Mouse (Mus musculus) heart, postnatal 4 days (tissue): Measurements from ENCODE around the gene Sergef. TPM values are rescaled to one million over a fixed set of nuclear protein-coding genes. Genes with fewer than 3 reads are reported as not detected.

ENCODE experiments used
- DNase-seq: peaks from one replicate; pipeline ENCODE4 v3.0.0; 2021
- total RNA-seq, 2 experiments: library from RNA; stranded (reverse); gene quantifications; 2 replicates each; pipeline ENCODE4 v1.2.3; 2021

Sergef gene
- total RNA-seq, 2 experiments from 2014 or later, result 10.6 to 11.3 TPM

DNA sequence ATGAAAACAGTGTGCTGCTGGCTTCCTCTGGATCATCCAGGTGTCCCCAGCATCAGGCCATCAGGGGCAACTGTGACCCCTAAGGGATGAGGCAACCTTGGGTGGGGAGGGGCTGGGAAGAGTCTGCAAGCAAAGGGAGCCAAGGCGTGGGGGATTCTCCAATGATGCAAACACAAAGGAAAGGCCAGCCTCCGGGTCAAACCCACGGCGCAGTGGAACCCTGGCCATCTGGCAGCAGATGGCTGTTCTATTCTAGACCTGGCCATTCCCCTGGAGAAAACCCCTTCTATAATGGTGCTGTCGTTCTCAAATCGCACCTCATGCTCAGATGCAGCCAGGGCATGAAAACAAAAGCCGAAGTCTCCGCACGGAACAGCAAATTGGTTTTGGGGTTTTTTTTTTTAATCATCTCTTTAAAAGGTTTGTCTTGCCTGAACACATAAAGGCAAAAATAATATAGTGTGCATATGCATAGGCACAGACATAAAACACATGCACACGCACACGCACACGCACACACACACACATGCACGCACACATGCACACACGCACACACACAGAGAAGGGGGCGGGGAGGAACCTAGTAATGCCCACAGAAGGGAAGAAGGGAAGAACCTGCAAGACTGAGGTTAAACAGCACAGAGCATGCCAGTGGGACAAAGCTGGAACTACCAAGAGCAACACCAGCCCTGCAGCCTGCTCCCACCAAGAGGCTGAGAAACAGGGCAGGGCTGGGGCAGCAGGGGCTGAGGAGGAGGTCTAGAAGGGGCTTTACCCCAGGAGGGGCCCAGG is 66.6 kb downstream of the Sergef start:
- DNase-seq, result no peak

GRCm38 (mm10) chr7:46569509-46569908 is 70.1 kb downstream of the Sergef start:
- peak; percentile 51 for DNase-seq

DNA sequence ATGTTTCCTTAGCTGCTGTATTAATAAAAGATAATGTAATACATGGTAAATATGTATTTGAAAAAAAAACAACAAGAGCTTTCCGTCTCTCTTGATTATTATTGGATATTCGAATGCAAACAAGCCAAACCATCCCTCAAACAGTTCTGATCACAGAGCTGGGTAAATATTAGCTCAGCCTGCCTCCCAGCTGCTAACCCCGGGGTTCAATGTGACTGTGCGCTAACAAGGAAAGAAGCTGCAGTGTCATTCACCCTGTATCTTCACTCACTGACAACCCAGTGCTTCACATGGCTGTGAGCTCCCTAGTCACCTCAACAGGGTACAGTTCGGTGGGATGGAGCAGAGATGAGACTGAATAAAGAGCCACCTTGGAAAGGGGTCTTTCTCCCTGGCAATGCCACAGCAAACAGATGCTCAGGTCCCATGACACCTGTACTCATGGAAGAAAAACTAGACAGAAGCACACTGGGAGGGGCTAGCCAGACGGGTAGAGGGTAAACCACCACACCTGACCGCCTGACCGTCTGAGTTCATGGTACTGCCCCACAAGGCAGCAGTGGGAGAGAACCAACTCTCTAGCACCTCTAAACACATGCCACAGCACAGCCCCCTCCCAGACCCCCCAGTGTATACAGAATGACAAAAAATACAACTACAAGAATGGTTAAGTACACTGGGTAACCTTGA is 73.1 kb downstream of the Sergef start:
- no peak for DNase-seq

DNA sequence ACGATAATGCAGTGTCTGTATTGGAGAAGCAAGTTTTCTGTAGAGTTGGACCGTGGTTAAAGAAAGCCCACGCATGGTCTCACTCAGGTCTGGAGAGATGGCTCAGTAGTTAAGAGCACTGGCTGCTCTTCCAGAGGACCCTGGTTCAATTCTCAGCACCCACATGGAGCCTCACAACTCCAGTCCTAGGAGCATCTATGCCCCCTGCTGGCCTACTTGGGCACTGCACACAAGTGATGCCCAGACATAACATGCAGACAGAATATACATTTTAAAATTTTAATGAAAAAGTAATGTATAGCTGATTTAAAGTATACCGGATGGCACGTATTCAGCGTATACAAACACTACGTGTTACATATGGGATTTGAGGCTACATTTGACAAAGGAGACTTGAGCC is 74.2 kb downstream of the Sergef start:
- no peak for DNase-seq

DNA sequence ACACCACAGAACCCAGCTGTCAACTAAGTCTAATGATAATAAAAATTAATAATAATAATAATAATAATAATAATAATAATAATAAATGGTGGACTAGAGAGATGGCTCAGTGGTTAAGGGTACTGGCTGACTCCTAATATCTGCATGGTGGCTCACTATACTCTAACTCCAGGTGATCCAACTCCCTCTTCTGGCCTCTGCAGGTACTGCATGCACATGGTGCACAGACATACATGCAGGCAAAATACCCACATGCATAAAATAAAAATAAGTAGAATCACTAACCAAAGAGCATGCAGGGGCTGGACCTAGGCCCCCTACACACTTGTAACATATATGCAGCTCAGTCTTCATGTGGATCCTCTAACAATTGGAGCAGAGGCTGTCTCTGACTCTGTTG is 75.8 kb downstream of the Sergef start:
- no peak for DNase-seq

GRCm38 (mm10) chr7:46560061-46560460 is 79.5 kb downstream of the Sergef start:
- no peak for DNase-seq

- peak; percentile 74 for DNase-seq
Observed at GRCm38 (mm10) chr7:46559643-46560042, 80.0 kb downstream of the Sergef start.

- no peak for DNase-seq
Observed at GRCm38 (mm10) chr7:46559006-46559405, 80.6 kb downstream of the Sergef start.

GRCm38 (mm10) chr7:46557996-46558395 is 81.6 kb downstream of the Sergef start:
- no peak for DNase-seq

GRCm38 (mm10) chr7:46557387-46557786 is 82.2 kb downstream of the Sergef start:
- no peak for DNase-seq

DNA sequence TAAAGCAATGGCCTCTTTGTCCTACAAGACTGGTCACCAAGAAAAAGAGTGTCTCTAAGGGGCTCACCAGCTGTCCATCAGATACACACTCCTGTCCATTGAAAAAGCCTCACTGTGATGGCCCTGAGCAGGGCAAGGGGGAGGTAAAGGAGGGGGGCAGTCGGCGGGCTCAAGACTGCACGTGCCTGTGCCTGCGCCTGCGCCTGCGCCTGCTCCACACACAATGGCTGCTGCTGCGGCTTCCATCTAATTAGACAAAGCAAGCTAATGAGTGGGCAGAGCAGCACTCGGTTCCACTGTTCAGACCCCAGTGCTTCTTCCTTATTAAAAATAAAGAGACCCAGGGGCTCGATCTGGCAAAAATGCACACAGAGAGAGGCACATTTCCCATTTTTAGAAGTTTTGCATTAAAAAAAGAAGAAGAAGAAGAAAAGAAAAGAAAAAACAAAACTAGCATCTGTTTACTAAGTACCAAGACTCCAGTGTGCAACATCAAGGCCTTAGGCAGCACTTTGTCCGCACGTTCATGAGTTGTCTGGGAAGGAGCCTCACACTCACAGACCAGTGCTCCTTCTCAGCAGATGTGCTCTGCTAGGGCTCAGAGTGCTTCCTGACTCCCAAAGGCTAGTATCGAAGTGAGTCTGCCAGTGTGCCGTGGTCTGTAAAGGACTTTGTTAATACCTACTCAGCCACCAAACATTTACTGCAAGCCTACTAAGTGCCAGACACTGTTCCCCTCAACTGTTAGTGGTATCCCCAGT is 83.1 kb downstream of the Sergef start:
- DNase-seq, result no peak

GRCm38 (mm10) chr7:46555731-46556130 is 83.9 kb downstream of the Sergef start:
- no peak for DNase-seq

DNA sequence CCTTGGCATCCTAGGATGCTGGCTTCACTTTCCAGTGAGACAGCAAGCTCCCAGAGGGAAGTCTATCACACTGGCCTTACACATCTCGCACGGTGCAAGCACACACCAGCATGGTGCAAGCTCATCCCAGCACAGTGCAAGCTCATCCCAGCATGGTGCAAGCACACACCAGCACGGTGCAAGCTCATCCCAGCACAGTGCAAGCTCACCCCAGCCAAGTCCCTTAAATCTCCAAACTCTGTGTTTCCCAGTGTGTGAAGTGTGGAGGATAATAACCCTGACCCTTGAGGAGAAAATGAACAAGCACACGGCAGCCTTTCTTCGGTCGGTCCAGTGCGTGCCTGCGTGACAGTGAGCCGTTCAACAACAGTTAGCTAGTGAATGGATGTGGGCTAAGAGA is 84.8 kb downstream of the Sergef start:
- no peak for DNase-seq

GRCm38 (mm10) chr7:46554003-46554402 is 85.6 kb downstream of the Sergef start:
- peak; percentile 49 for DNase-seq

- DNase-seq, result no peak
Observed at GRCm38 (mm10) chr7:46551935-46552752, 87.5 kb downstream of the Sergef start.

- DNase-seq, result no peak
Observed at GRCm38 (mm10) chr7:46551173-46551572, 88.4 kb downstream of the Sergef start.

DNA sequence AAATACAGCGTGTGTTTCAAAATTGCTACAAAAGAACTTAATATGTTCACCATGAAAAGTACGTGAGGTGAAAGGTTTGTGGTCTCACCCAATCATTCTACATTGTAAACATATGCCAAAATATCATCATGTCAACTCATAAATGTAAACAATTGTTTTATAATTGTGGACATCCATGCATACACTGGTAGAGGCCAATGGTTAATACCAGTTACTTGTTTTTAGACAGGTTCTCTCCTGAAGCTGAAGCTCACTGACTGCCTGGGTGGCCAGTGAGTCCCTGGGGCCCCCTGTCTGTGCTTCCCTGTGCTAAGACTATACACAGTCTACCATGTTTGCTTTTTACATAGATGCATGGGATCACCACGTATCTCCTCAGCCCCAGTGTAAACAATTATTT is 91.5 kb downstream of the Sergef start:
- DNase-seq, result no peak

DNA sequence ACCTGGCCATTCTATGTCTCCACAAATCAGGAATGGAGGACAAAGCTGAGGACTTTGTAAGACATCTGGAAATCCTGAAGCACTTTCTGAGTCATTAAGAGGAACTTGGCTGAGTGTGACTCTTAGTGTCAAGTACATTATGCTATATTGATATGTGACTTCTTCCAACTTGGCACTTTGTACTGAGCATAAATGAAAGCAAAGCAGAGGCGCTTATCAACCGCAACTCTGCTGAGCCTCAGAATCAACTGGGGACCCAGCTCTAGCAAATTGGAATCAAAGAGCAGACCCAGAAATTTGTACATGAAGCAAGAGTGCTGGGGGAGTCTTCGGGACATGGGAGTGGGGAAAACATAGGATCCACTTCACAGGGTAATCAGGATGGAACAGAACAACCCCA is 92.0 kb downstream of the Sergef start:
- DNase-seq, result no peak

DNA sequence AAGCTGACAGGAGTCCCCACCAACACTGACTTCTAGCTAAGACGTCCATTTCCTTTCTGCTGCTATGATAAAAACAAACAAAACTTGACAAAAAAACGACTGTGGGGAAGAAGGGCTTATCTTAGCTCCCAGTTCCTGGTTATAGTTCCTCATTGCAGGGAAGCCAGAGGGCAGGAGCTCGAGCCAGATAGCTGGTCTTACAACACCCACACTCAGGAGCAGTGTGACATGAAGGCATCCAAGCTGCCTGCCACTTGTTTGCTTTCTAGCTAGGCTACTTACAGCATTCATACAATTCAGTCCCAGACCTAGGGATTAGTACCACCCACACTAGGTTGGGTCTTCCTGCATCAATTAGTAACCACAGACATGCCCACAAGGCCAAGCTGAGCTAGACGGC is 93.1 kb downstream of the Sergef start:
- DNase-seq, result no peak

DNA sequence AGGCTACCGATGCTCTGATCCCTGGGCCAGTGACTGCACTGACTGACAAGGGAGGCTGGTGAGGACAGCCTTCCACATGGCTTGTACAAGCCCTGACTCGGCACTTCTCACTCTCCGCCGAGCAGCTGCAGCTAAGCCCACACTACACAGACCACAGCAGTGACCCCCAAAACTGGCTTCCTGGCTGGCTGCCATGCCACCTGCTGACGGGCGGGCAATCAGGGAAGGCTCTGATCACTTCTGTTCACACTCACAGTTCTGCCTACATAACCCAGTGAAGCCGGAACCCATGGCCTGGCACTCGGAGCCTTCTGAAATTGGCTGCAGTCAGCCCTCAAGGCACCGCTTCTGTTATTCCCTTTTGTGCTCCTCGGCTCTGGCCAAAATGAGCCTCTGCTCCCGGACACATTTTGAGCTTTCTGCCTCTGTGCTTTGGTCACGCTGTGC is 95.4 kb downstream of the Sergef start:
- no peak for DNase-seq

GRCm38 (mm10) chr7:46542117-46542516 is 97.5 kb downstream of the Sergef start:
- no peak for DNase-seq

- no peak for DNase-seq
Observed at GRCm38 (mm10) chr7:46540616-46541015, 99.0 kb downstream of the Sergef start.
